Mouse (Mus musculus): ENCODE measurements at regions not wholly inside any gene's neighbourhood (a gene's known extent, or its start where the extent isn't known, plus 50 kb on each side); places are given as distances from the start of the nearest gene placed in this dataset.

DNA sequence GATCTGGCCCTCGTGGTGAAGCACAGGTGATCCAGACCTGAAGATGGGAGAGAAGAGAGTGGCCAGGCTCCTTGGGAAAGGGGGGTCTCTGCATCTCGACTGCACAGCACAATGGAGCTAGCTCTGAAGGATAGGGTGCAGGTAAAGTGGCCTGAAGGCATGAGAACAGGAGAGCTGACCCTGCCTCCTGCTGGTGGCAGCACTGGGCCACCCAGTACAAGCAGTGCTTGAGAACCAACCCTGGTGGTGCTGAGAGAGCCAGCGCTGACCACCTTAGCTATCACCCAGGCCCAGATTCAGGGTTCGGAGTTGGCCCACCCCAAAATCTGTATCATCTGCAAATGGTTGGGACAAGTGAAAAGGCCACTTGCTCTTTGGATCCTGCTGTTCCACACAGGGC, 66.2 kb downstream of the A730009L09Rik start:
- WGBS: 80% methylated on average over 4 of the region's 4 CpGs
- Histone ChIP-seq H3K4me3 (ENCODE audit: insufficient read depth, low read depth, low read length) (no peak overlapping the region), H3K4me1 (ENCODE audit: control insufficient read depth, insufficient read depth, low read length) (no peaks in the 10 kb centered on the region), H3K27me3 (replicated peaks; ENCODE audit: control insufficient read depth, insufficient read depth, low read length) (no peaks in the 10 kb centered on the region), H3K27ac (ENCODE audit: insufficient read depth, low read depth, low read length) (no peak overlapping the region), H3K36me3 (ENCODE audit: control insufficient read depth, insufficient read depth, low read length) (no peaks in the 10 kb centered on the region)
- DNase-seq: no peak
- no peak for TF ChIP-seq CTCF (conservative IDR thresholded peaks at IDR 0.05; ENCODE audit: insufficient read depth, insufficient read length, low read depth, low read length)
- no peak for TF ChIP-seq POLR2A (IDR thresholded peaks at IDR 0.05; ENCODE audit: low read depth, low read length)

DNA sequence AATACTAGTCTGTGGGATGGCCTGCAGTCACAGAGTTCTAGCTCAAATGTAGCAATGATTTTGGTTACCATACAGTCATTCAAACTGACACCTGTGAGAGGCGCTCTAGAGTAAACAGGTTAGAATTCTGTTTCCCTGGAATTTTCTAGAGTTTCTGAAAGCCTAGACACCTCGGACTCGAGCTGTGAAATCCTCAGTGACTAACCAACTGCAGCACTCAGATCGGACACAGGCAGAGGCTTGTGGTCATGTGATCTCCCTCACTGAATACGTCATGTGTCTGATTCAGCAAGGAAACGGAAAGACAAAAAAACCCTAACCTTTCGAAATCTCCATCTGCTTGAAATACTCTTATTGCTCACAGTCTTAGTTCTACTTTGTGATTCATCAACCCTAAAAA, 68.4 kb downstream of the A730009L09Rik start:
- no peak overlapping the region for H3K4me3 ChIP-seq (ENCODE audit: insufficient read depth, low read depth, low read length)
- H3K27ac ChIP-seq (ENCODE audit: insufficient read depth, low read depth, low read length): no peak overlapping the region
- H3K27me3 ChIP-seq (replicated peaks; ENCODE audit: control insufficient read depth, insufficient read depth, low read length): no peaks in the 10 kb centered on the region
- no peaks in the 10 kb centered on the region for H3K4me1 ChIP-seq (ENCODE audit: control insufficient read depth, insufficient read depth, low read length)
- TF ChIP-seq POLR2A (IDR thresholded peaks at IDR 0.05; ENCODE audit: low read depth, low read length): no peak
- no peak for TF ChIP-seq CTCF (conservative IDR thresholded peaks at IDR 0.05; ENCODE audit: insufficient read depth, insufficient read length, low read depth, low read length)
- WGBS: 67% methylated on average over 7 of the region's 7 CpGs
- peak; percentile 10 for DNase-seq
- no peaks in the 10 kb centered on the region for H3K36me3 ChIP-seq (ENCODE audit: control insufficient read depth, insufficient read depth, low read length)

DNA sequence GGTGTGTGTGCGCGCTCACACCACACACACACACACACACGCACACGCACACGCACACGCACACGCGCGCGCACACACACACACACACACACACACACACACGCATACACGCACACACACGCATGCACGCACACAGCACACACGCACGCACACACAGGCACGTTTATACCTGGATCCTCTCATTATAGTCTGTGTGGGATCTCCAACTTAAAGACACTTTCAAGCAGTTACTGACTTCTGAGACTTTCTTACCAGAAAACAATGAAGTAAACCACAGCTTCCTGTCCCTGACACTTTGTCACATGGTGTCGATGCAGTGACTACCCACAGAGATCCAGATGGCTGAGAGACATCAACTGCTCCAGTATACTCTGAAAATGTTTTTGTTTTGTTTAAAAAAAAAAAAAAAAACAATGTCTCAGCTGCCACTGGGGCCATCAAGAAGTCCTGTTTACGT, 68.9 kb downstream of the A730009L09Rik start:
- DNase-seq: no peak
- Histone ChIP-seq H3K27me3 (replicated peaks; ENCODE audit: control insufficient read depth, insufficient read depth, low read length) (no peaks in the 10 kb centered on the region), H3K36me3 (ENCODE audit: control insufficient read depth, insufficient read depth, low read length) (no peaks in the 10 kb centered on the region), H3K27ac (ENCODE audit: insufficient read depth, low read depth, low read length) (no peak overlapping the region), H3K4me1 (ENCODE audit: control insufficient read depth, insufficient read depth, low read length) (no peaks in the 10 kb centered on the region), H3K4me3 (ENCODE audit: insufficient read depth, low read depth, low read length) (no peak overlapping the region)
- TF ChIP-seq POLR2A (IDR thresholded peaks at IDR 0.05; ENCODE audit: low read depth, low read length): no peak
- WGBS: 88% methylated on average over 19 of the region's 19 CpGs

DNA sequence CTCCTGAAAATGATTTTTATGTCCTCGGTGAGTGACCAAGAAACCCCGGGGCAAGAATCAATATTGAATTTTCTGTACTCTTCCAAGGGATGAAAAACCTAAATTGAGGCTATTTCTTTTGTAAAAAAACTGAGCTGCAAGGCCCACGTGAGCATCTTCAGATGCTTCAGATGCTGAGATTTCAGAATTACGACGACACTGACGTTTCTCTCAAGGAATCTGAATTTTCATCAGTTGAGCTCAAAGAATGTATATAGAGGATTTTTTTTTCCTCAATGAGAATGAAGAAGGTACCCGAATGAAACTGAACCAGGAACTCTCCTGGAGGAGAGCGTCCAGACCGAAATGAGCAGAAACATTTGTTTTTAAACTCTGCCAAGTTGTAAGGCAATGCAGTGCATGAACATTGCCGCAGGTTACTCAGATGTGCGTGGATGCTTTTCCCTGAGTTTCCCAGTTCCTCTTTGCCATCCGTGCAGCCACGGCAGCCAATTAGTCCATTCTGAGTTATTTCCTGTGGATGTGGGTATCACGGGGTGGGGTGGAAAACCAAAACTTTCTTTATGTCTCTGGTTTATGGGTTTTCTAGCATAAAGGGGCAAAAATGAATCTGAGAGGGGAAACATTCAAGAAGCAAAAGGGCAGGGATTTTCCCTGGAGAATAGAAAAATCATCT, 69.9 kb downstream of the A730009L09Rik start:
- Histone ChIP-seq H3K4me1 (ENCODE audit: control insufficient read depth, insufficient read depth, low read length) (no peaks in the 10 kb centered on the region), H3K4me3 (ENCODE audit: insufficient read depth, low read depth, low read length) (no peak overlapping the region), H3K36me3 (ENCODE audit: control insufficient read depth, insufficient read depth, low read length) (no peaks in the 10 kb centered on the region), H3K27ac (ENCODE audit: insufficient read depth, low read depth, low read length) (no peak overlapping the region), H3K27me3 (replicated peaks; ENCODE audit: control insufficient read depth, insufficient read depth, low read length) (no peaks in the 10 kb centered on the region)
- no peak for TF ChIP-seq CTCF (conservative IDR thresholded peaks at IDR 0.05; ENCODE audit: insufficient read depth, insufficient read length, low read depth, low read length)
- TF ChIP-seq POLR2A (IDR thresholded peaks at IDR 0.05; ENCODE audit: low read depth, low read length): no peak
- DNase-seq: no peak
- 78% methylated on average over 14 of the region's 14 CpGs for WGBS

DNA sequence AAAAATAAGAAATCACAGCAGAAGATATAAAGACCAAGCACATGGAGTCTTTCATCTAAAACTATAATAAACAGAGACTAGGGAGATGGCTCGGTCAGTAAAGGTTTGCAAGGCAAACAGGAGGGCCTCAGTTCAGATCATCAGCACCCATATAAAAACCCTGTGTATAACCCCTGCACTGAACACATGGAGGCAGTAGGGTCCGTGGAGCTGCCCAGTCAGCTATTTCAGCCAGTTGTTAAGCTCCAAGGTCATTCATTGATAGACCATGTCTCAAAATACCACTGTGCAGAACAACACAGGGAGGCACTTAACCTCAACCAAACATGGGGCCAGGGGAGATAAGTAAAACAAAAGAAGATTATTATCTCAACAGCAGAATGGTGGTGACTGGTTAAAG, 78.1 kb downstream of the A730009L09Rik start:
- H3K27ac ChIP-seq (ENCODE audit: insufficient read depth, low read depth, low read length): no peak overlapping the region
- H3K4me3 ChIP-seq (ENCODE audit: insufficient read depth, low read depth, low read length): no peak overlapping the region
- H3K4me1 ChIP-seq (ENCODE audit: control insufficient read depth, insufficient read depth, low read length): no peaks in the 10 kb centered on the region
- WGBS: 53% methylated on average over 2 of the region's 2 CpGs
- no peak for TF ChIP-seq POLR2A (IDR thresholded peaks at IDR 0.05; ENCODE audit: low read depth, low read length)
- TF ChIP-seq CTCF (conservative IDR thresholded peaks at IDR 0.05; ENCODE audit: insufficient read depth, insufficient read length, low read depth, low read length): no peak
- H3K27me3 ChIP-seq (replicated peaks; ENCODE audit: control insufficient read depth, insufficient read depth, low read length): no peaks in the 10 kb centered on the region
- no peak for DNase-seq
- H3K36me3 ChIP-seq (ENCODE audit: control insufficient read depth, insufficient read depth, low read length): no peaks in the 10 kb centered on the region

DNA sequence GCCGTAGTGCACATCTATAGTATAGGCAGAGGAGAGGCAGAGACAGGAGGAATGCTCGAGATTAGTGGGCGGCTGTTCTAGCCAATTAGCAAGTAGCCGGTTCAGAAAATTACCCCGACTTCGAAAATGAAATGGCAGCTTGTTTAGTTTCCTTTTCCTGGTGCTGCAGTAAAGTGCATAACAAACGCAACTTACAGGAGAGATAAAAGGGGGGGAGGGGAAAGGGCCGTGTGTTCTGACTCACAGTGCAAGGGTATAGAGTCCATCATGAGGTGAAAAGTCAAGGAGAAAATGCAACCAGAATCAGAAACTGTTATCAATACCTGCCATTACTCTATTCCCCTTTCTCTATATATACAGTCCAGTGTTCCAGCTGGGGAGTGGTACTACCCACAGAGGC, 88.0 kb downstream of the A730009L09Rik start:
- TF ChIP-seq CTCF (conservative IDR thresholded peaks at IDR 0.05; ENCODE audit: insufficient read depth, insufficient read length, low read depth, low read length) (no peak), POLR2A (IDR thresholded peaks at IDR 0.05; ENCODE audit: low read depth, low read length) (no peak)

DNA sequence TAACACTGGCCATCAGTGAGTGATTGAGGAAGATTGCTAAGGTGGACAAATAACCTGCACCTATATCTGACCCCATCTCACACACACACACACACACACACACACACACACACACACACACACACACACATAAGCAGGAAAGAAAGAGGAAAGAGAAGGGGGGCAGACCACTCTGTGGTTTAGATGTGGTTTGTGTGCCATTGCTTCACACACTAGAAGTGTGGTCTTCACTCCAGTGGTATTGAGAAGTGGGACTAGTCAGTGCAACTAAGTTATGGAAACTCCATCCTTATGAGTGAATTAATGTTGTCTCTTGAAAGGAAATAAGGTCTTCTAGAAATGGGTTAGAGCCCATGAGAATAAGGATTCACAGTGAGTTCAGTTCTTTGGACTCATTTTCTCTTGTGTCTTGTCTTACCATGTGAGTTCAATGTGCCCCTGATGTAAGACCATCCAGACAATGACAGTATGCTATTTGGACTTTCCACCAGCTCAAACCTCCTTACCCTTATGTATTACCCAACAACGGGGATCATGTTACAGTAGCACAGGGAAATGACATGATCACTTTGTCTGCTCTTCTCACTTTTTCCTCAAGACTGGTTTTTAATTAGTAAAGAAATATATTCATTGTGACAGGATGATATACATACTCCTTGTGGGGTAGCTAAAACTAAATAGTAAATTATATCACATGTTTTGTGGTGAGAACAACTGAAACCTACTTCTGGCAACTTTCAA, 88.7 kb downstream of the A730009L09Rik start:
- Histone ChIP-seq H3K36me3 (ENCODE audit: control insufficient read depth, insufficient read depth, low read length) (no peaks in the 10 kb centered on the region), H3K27me3 (replicated peaks; ENCODE audit: control insufficient read depth, insufficient read depth, low read length) (no peaks in the 10 kb centered on the region)
- WGBS: 72% methylated on average over 1 of the region's 1 CpGs

More for the DNA sequence above, 88.0 kb downstream of the A730009L09Rik start:
- no peaks in the 10 kb centered on the region for H3K36me3 ChIP-seq (ENCODE audit: control insufficient read depth, insufficient read depth, low read length)
- no peak overlapping the region for H3K4me3 ChIP-seq (ENCODE audit: insufficient read depth, low read depth, low read length)
- H3K27me3 ChIP-seq (replicated peaks; ENCODE audit: control insufficient read depth, insufficient read depth, low read length): no peaks in the 10 kb centered on the region
- no peaks in the 10 kb centered on the region for H3K4me1 ChIP-seq (ENCODE audit: control insufficient read depth, insufficient read depth, low read length)
- H3K27ac ChIP-seq (ENCODE audit: insufficient read depth, low read depth, low read length): no peak overlapping the region
- DNase-seq: no peak
- 85% methylated on average over 8 of the region's 8 CpGs for WGBS

More for the DNA sequence above, 88.7 kb downstream of the A730009L09Rik start:
- Histone ChIP-seq H3K4me3 (ENCODE audit: insufficient read depth, low read depth, low read length) (no peak overlapping the region), H3K27ac (ENCODE audit: insufficient read depth, low read depth, low read length) (no peak overlapping the region), H3K4me1 (ENCODE audit: control insufficient read depth, insufficient read depth, low read length) (no peaks in the 10 kb centered on the region)
- no peak for DNase-seq
- TF ChIP-seq POLR2A (IDR thresholded peaks at IDR 0.05; ENCODE audit: low read depth, low read length) (no peak), CTCF (conservative IDR thresholded peaks at IDR 0.05; ENCODE audit: insufficient read depth, insufficient read length, low read depth, low read length) (no peak)
